Mouse (Mus musculus) C2C12 (cell line): Measurements from ENCODE around the gene AA467197. TPM values are rescaled to one million over a fixed set of nuclear protein-coding genes. Genes with fewer than 3 reads are reported as not detected.

Experiments used
- H3K27me3 ChIP-seq: one replicate; pipeline ENCODE4 v1.6.1; 2011; ENCODE audit not compliant: control insufficient read depth, insufficient read depth, insufficient read length
- H3K36me3 ChIP-seq: one replicate; pipeline ENCODE4 v1.6.1; 2011; ENCODE audit not compliant: control insufficient read depth, insufficient read depth
- H3K4me3 ChIP-seq: one replicate; pipeline ENCODE4 v1.5.1; 2011; ENCODE audit warnings: mild to moderate bottlenecking, control low read depth; ENCODE audit not compliant: poor library complexity, insufficient read depth, severe bottlenecking
- H3K79me2 ChIP-seq: one replicate; pipeline ENCODE4 v1.6.1; 2011; ENCODE audit not compliant: control insufficient read depth, insufficient read depth
- H3K79me3 ChIP-seq: one replicate; pipeline ENCODE4 v1.6.1; 2011; ENCODE audit warnings: low read depth, control low read depth
- H3ac ChIP-seq: one replicate; pipeline ENCODE3; 2011; ENCODE audit warnings: low read depth; ENCODE audit not compliant: control insufficient read depth, insufficient read length
- CEBPB ChIP-seq: IDR thresholded peaks from one replicate; pipeline ENCODE4 v1.6.1; 2011; ENCODE audit warnings: low read depth, mild to moderate bottlenecking, control low read depth, moderate library complexity
- CTCF ChIP-seq: IDR thresholded peaks from one replicate; pipeline ENCODE4 v1.5.1; 2011; ENCODE audit not compliant: control insufficient read depth, insufficient read depth, insufficient read length
- FOSL1 ChIP-seq: IDR thresholded peaks from one replicate; pipeline ENCODE4 v1.8.0; 2011; ENCODE audit warnings: mild to moderate bottlenecking, low read length; ENCODE audit not compliant: poor library complexity, insufficient read depth, severe bottlenecking
- MAX ChIP-seq: IDR thresholded peaks from one replicate; pipeline ENCODE4 v1.6.1; 2011; ENCODE audit warnings: mild to moderate bottlenecking, control low read depth
- MYOD1 ChIP-seq: IDR thresholded peaks from one replicate; pipeline ENCODE4 v1.6.1; 2011; ENCODE audit warnings: low read depth; ENCODE audit not compliant: control insufficient read depth, insufficient read length
- MYOG ChIP-seq: IDR thresholded peaks from one replicate; pipeline ENCODE4 v1.6.1; 2011; ENCODE audit not compliant: control insufficient read depth, insufficient read length; ENCODE audit errors: extremely low read depth
- USF1 ChIP-seq: IDR thresholded peaks from one replicate; pipeline ENCODE4 v1.6.1; 2011; ENCODE audit warnings: low read depth, mild to moderate bottlenecking, control low read depth, moderate library complexity
- polyA plus RNA-seq: library from polyadenylated mRNA; unstranded; fragments of >200 nt; fragmentation: generic; extraction: Trizol; gene quantifications from one replicate; pipeline ENCODE4 v1.2.1, GENCODE M21; 2012; ENCODE audit warnings: missing spikeins

The AA467197 gene
- polyA plus RNA-seq, 1 experiment, result 0.32 TPM

GRCm38 (mm10) chr2:122652096-122653084 is 15.6 kb downstream of the AA467197 start:
- Histone ChIP-seq H3K4me3 (no peak overlapping the region), H3ac (no peak overlapping the region), H3K27me3 (no peaks in the 10 kb centered on the region), H3K79me3 (no peaks in the 10 kb centered on the region), H3K36me3 (no peaks in the 10 kb centered on the region), H3K79me2 (no peaks in the 10 kb centered on the region)
- TF ChIP-seq MYOD1, result no peak
- TF ChIP-seq FOSL1, result no peak
- no peak for TF ChIP-seq CTCF
- TF ChIP-seq MYOG, result no peak
- TF ChIP-seq USF1, result no peak
- TF ChIP-seq MAX, result no peak
- TF ChIP-seq CEBPB, result no peak

GRCm38 (mm10) chr2:122656052-122656451 is 19.3 kb downstream of the AA467197 start:
- no peaks in the 10 kb centered on the region for H3K79me3 ChIP-seq
- TF ChIP-seq CEBPB (no peak), MAX (no peak), MYOG (no peak), FOSL1 (no peak), CTCF (no peak), USF1 (no peak), MYOD1 (no peak)
- H3K27me3 ChIP-seq, result no peaks in the 10 kb centered on the region

GRCm38 (mm10) chr2:122656767-122657166 is 20.0 kb downstream of the AA467197 start:
- TF ChIP-seq MAX, result no peak
- TF ChIP-seq CTCF, result no peak
- TF ChIP-seq MYOD1, result no peak
- TF ChIP-seq MYOG, result no peak
- TF ChIP-seq USF1, result no peak
- Histone ChIP-seq H3K4me3 (no peak overlapping the region), H3K79me2 (no peaks in the 10 kb centered on the region), H3K27me3 (no peaks in the 10 kb centered on the region), H3K36me3 (no peaks in the 10 kb centered on the region), H3ac (no peak overlapping the region), H3K79me3 (no peaks in the 10 kb centered on the region)

More at GRCm38 (mm10) chr2:122656052-122656451, 19.3 kb downstream of the AA467197 start:
- Histone ChIP-seq H3K36me3 (no peaks in the 10 kb centered on the region), H3K79me2 (no peaks in the 10 kb centered on the region), H3ac (no peak overlapping the region), H3K4me3 (no peak overlapping the region)

- H3K79me3 ChIP-seq, result no peaks in the 10 kb centered on the region
- TF ChIP-seq CTCF (no peak), FOSL1 (no peak), MYOD1 (no peak), CEBPB (no peak), USF1 (no peak), MYOG (no peak), MAX (no peak)
- H3K79me2 ChIP-seq, result no peaks in the 10 kb centered on the region
- H3K36me3 ChIP-seq, result no peaks in the 10 kb centered on the region
- no peaks in the 10 kb centered on the region for H3K27me3 ChIP-seq
- H3K4me3 ChIP-seq, result no peak overlapping the region
- no peak overlapping the region for H3ac ChIP-seq
These were observed 21.1 kb downstream of the AA467197 start for GRCm38 (mm10) chr2:122657707-122658524.

GRCm38 (mm10) chr2:122659825-122660224 is 23.0 kb downstream of the AA467197 start:
- TF ChIP-seq CEBPB, result no peak
- no peak for TF ChIP-seq FOSL1
- no peak for TF ChIP-seq MYOG
- Histone ChIP-seq H3K4me3 (no peak overlapping the region), H3K36me3 (no peaks in the 10 kb centered on the region), H3ac (no peak overlapping the region), H3K27me3 (no peaks in the 10 kb centered on the region), H3K79me2 (no peaks in the 10 kb centered on the region), H3K79me3 (no peaks in the 10 kb centered on the region)
